Mouse (Mus musculus) intestine, embryonic 15.5 days (tissue): ENCODE measurements around the gene Ddx28. TPM values are rescaled to one million over a fixed set of nuclear protein-coding genes. Genes with fewer than 3 reads are reported as not detected.

Experiments used
- ATAC-seq: fragments of 200-750 bp; cut with Nextera tagmentation; 2 replicates; pipeline ENCODE4 v1.8.0; 2017; ENCODE audit warnings: moderate TSS enrichment, moderate library complexity
- H3K27ac ChIP-seq: fragments of 300-500 bp; sonication (generic); 2 replicates; pipeline ENCODE4 v1.5.1; 2015; ENCODE audit warnings: mild to moderate bottlenecking, inconsistent platforms
- H3K27me3 ChIP-seq: fragments of 300-500 bp; sonication (generic); replicated peaks from 2 replicates; pipeline ENCODE4 v1.6.1; 2015; ENCODE audit warnings: inconsistent platforms
- H3K36me3 ChIP-seq: fragments of 300-500 bp; sonication (generic); 2 replicates; pipeline ENCODE4 v1.6.1; 2015; ENCODE audit warnings: inconsistent platforms
- H3K4me1 ChIP-seq: fragments of 300-500 bp; sonication (generic); replicated peaks from 2 replicates; pipeline ENCODE4 v1.6.1; 2015; ENCODE audit warnings: inconsistent platforms
- H3K4me2 ChIP-seq: fragments of 300-500 bp; sonication (generic); replicated peaks from 2 replicates; pipeline ENCODE4 v1.6.1; 2015; ENCODE audit warnings: mild to moderate bottlenecking, inconsistent platforms
- H3K4me3 ChIP-seq: fragments of 300-500 bp; sonication (generic); replicated peaks from 2 replicates; pipeline ENCODE4 v1.5.1; 2015; ENCODE audit warnings: inconsistent platforms
- H3K9ac ChIP-seq: fragments of 300-500 bp; sonication (generic); 2 replicates; pipeline ENCODE4 v1.6.1; 2015; ENCODE audit warnings: inconsistent platforms
- H3K9me3 ChIP-seq: fragments of 300-500 bp; sonication (generic); 2 replicates; pipeline ENCODE4 v1.6.1; 2016; ENCODE audit warnings: inconsistent platforms
- WGBS: fragments of 180-500 bp; shearing (Covaris S2); methylation state at CpG from one replicate; pipeline ENCODE4 v1.1.7; 2015; 5-methylcytosine and 5-hydroxymethylcytosine counted together
- polyA plus RNA-seq: library from polyadenylated mRNA; unstranded; fragments of >200 nt; fragmentation: Nextera tagmentation; extraction: Ambion mirVana; gene quantifications from 2 replicates; pipeline ENCODE4 v1.2.1, GENCODE M21; 2015

The Ddx28 gene
- 14.2 and 15.5 TPM in 2 replicates for polyA plus RNA-seq

DNA sequence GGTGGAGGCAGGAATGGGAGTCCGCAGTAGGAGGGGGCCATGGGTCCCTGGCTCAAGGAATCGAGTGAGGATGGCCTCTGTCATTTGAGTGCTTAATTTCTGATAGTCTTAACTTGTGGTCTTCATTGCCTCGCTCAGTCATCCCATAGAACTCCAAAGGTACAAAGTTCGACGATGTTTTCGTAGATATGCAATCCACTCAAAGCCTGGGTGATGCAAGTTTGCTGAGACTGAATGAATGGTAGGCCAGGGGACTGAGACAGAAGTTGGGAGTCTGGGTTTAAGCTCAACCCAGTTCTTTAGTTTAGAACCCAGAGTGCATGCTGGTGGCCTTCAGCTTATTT is at the start of gene Ddx28:
Gene Ddx28 (minus strand): TSS at position 240 of the 344 bp plus-strand sequence.
- WGBS: 0% methylated on average over 6 of the region's 6 CpGs
- Histone ChIP-seq H3K27ac (peak within 1 kb of the TSS; percentile 72), H3K9me3 (no peaks in the 10 kb centered on the region), H3K36me3 (no peaks in the 10 kb centered on the region), H3K27me3 (no peaks in the 10 kb centered on the region), H3K4me1 (peaks cover 9% of the 10 kb centered on the region), H3K4me2 (peak within 1 kb of the TSS; percentile 98), H3K9ac (peak within 1 kb of the TSS; percentile 85), H3K4me3 (peak within 1 kb of the TSS; percentile 98)
- no peak for ATAC-seq

DNA sequence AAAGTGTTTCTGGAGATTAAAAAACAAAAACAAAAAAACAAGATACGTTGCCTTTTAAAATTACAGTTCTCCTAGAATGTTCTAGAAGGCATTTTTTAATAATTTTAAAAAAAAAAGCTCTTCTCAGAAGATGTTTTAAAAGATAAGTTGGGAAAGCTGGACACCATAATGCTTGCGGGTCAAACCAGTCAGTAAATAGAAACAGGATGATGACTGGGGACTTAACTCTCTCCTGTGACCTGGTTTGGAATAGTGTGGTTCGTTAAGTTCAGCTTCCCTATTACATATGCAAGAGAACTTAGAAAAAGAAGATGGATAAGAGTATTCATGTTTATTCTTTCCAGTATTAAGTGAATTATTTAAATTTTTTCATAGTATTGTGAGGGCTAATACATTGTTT is 48.8 kb upstream of the Ddx28 start:
- Histone ChIP-seq H3K9me3 (no peaks in the 10 kb centered on the region), H3K27me3 (no peaks in the 10 kb centered on the region), H3K4me1 (peaks cover 12% of the 10 kb centered on the region), H3K4me2 (peak overlapping the region; percentile 47), H3K4me3 (peak overlapping the region; percentile 79), H3K36me3 (no peaks in the 10 kb centered on the region), H3K9ac (0 out of 2 replicates have a peak overlapping the region, but pooled peaks have one; percentile 87), H3K27ac (no peak overlapping the region)
- WGBS: 3% methylated on average over 3 of the region's 3 CpGs
- no peak for ATAC-seq

DNA sequence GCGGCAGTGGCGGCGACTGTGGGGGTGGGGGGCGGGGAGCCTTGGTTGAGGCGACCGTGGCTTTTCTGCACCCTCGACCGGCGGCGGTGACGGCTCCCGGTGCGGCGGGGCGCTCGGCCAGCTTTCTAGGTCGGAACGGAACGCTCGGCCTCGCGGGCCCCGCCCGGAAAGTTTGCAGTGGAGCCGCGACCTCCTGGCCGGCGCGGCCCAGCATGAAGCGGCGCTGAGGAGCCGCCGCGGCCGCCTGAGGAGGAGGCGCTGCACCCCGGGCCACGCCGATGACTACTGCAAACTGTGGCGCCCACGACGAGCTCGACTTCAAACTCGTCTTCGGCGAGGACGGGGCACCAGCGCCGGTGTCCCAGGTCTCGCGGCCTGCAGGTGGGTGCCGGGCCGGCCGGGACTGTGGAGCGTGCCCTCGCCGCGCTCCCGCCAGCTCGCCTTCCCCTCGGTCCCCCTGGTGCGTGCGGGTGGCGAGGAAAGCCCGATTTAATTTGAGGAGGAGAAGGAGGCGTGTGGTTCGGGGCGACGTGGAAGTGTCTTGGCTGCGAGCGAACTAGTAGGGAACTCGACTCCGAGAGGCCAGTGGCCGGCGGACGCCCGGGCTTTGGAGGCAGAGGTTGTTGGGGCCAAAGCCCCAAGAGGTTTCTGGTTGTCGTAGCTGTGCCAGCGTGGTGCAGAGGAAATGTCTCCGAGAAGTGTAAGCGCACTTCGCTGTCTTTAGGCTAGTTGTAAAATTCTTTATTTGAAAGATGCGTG is 48.1 kb upstream of the Ddx28 start:
- H3K9ac ChIP-seq: peak overlapping the region; percentile 87
- H3K4me3 ChIP-seq: peak overlapping the region; percentile 79
- H3K4me1 ChIP-seq: peaks cover 17% of the 10 kb centered on the region
- H3K27me3 ChIP-seq: no peaks in the 10 kb centered on the region
- H3K4me2 ChIP-seq: peak overlapping the region; percentile 47
- ATAC-seq: peak; percentile 83
- peak overlapping the region; percentile 91 for H3K27ac ChIP-seq
- WGBS: under 1% methylated on average over 79 of the region's 83 CpGs
- H3K36me3 ChIP-seq: no peaks in the 10 kb centered on the region
- H3K9me3 ChIP-seq: no peaks in the 10 kb centered on the region

DNA sequence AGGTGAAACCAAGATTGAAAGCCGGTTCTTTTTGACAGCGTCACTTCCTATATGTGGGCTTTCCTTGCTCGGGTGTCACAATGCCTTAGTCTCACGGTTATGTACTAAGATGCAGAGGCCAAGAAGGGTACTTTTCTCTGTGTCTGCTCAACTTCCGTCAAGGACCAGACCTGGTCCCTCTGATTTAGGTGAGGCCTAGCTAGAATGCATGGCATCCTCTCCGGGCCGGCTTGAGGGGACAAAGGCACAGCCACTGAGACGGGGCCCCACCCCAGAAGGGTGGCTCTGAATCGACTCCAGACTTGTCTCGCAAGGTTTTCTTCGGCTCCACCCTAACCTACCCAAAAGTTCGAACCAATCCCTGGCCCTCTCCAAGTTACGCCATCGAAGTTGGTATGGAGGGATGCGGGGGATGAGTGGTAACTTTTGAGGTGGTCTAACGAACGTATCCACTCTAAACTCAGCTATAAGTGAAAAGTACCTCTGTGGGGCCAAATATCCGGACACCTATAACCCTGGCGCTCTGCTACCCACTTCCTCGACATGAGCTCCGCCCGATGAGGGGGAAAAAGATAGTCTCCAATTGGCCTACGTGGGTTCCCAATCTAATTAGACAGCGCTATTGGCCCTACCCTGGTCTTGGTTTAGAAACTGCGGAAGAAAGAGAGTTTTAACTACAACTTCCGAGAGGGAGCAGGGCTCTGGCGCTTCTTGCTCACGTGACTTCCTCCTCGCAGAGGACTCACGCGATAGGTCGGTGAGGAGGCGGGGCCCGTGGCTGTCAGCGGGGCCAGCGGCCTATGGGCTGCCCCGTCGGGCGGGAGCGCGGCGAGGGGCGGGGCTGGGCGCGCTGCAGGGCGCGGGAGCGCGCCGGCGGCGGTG is 47.3 kb upstream of the Ddx28 start, which contains the start of gene Nfatc3:
Gene Nfatc3 (plus strand): TSS at position 110 of the 882 bp plus-strand sequence.
- peak within 1 kb of the TSS; percentile 85 for H3K4me2 ChIP-seq
- peaks cover 17% of the 10 kb centered on the region for H3K4me1 ChIP-seq
- no peaks in the 10 kb centered on the region for H3K36me3 ChIP-seq
- peak within 1 kb of the TSS; percentile 91 for H3K27ac ChIP-seq
- H3K9ac ChIP-seq: peak within 1 kb of the TSS; percentile 87
- WGBS: 1% methylated on average over 49 of the region's 52 CpGs
- H3K4me3 ChIP-seq: peak within 1 kb of the TSS; percentile 79
- ATAC-seq: peak; percentile 97
- H3K27me3 ChIP-seq: no peaks in the 10 kb centered on the region
- H3K9me3 ChIP-seq: no peaks in the 10 kb centered on the region

DNA sequence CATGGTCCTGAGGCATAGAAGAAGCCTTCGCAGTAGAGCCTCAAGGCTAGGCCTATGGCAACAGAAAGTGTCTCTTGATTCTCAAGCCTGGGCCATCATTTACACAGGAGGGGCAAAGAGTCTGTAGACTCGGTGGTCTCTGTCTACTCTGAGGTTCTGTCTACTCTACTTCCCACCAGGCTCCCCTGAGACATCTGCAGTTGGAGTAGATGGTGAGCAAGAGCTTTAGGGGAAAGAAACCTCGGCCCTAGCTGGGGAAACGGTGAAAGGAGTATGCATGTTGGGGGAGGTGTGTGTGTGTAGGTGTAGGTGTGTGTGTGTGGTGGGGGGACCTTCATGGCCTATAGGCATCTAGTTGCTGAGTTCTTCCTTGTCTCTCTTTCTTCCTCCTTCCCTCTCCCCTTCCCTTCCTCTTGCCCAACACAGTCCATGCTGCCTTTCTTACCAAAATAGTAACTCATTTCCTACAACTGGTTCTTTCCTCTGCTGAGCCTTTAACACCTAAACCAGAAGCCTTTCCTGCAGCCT is 44.8 kb upstream of the Ddx28 start:
- Histone ChIP-seq H3K27ac (no peak overlapping the region), H3K9me3 (no peaks in the 10 kb centered on the region), H3K4me2 (no peak overlapping the region), H3K4me3 (no peak overlapping the region), H3K27me3 (no peaks in the 10 kb centered on the region), H3K36me3 (0 out of 2 replicates have a peak, but pooled peaks cover 6% of the 10 kb centered on the region), H3K9ac (no peak overlapping the region), H3K4me1 (peaks cover 16% of the 10 kb centered on the region)
- 90% methylated on average over 4 of the region's 4 CpGs for WGBS
- no peak for ATAC-seq

DNA sequence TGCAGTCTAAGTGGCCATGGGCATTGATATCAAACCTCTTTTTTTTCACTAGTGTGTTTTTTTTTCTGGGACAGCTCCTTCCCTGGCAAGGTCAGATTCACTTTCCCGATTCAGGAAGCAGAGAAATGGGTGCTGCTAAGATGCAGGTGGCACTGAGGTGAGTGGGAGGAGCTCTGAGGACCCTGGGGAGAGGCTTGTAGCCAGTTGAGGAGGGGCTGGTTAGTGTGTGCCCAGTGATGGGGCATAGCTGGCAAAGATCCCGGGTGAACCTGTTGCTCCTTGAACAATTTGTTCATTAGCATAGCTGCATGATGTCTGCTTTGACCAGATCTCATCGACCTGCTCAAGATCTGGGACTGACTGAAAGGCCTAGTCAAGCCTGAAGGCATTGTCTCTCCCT is 43.4 kb upstream of the Ddx28 start:
- WGBS: 42% methylated on average over 3 of the region's 3 CpGs
- no peaks in the 10 kb centered on the region for H3K9me3 ChIP-seq

DNA sequence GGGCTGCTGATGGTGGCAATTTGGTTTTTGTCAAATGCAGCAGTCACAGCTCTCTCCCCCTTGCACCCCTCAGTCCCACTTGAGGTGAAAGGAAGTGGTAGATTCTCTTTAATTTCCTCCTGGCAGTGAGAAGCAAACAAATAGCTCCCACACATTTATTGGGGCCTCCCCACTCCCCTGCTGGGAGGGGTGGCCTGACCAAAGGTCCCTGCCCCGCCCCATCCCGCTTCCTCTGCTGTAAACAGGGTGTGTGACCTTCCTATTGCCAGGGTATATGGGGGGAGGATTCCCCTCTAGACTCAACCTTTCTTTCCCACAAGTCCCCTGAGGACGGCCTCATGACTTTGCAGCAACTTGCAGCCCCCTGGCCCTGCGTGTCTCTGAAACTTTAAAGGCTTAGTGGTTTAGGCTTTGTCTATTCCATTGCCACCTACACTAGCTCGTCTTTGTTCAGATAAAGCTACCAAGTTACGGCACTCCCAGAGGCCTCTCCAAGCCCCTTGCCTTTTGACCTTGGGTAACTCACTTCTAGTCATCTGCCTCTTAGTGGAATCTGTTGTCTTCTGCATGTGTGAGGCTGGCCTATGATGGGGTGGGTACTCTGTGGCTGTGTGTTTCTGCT is 42.6 kb upstream of the Ddx28 start:
- ATAC-seq: peak; percentile 88
- H3K27ac ChIP-seq: peak overlapping the region; percentile 79
- H3K9me3 ChIP-seq: no peaks in the 10 kb centered on the region
- H3K27me3 ChIP-seq: no peaks in the 10 kb centered on the region
- H3K9ac ChIP-seq: no peak overlapping the region
- H3K4me2 ChIP-seq: peak overlapping the region; percentile 41
- 39% methylated on average over 6 of the region's 6 CpGs for WGBS
- H3K36me3 ChIP-seq: 0 out of 2 replicates have a peak, but pooled peaks cover 6% of the 10 kb centered on the region
- no peak overlapping the region for H3K4me3 ChIP-seq
- peaks cover 16% of the 10 kb centered on the region for H3K4me1 ChIP-seq

More for the DNA sequence above, 43.4 kb upstream of the Ddx28 start:
- Histone ChIP-seq H3K27me3 (no peaks in the 10 kb centered on the region), H3K27ac (peak overlapping the region; percentile 79), H3K9ac (no peak overlapping the region), H3K4me2 (0 out of 2 replicates have a peak overlapping the region, but pooled peaks have one; percentile 41), H3K36me3 (0 out of 2 replicates have a peak, but pooled peaks cover 6% of the 10 kb centered on the region), H3K4me3 (no peak overlapping the region), H3K4me1 (peaks cover 16% of the 10 kb centered on the region)
- ATAC-seq: no peak

DNA sequence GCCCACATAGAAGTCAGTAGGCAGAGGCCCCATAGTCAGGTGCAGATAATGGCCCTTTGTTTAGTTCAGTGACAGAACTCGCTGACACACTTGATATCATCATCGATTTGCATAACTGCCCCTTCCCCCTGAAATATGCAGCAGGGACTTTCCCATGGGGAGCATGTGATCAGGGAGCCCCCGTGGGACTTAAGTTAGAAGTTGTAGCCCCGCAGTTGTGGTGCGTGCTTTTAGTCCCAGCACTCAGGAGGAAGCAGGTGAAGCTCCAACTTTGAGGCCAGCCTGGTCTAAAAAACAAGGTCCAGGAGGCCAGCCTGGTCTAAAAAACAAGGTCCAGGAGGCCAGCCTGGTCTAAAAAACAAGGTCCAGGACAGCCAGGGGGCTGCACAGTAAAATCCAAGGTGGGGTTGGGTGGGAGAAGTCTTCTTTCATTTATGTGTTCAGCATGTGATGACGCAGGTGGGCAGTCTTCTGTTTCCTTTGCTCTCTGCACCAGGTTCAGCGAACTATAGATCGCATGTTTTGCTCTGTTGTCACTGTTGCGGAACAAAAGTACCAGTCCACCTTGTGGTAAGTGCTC is 40.9 kb upstream of the Ddx28 start:
- Histone ChIP-seq H3K36me3 (0 out of 2 replicates have a peak, but pooled peaks cover 6% of the 10 kb centered on the region), H3K4me2 (no peak overlapping the region), H3K27me3 (no peaks in the 10 kb centered on the region), H3K4me1 (peaks cover 11% of the 10 kb centered on the region), H3K4me3 (no peak overlapping the region), H3K27ac (peak overlapping the region; percentile 79; the same call in 1 of the 2 replicates), H3K9me3 (no peaks in the 10 kb centered on the region), H3K9ac (no peak overlapping the region)
- no peak for ATAC-seq
- 76% methylated on average over 9 of the region's 9 CpGs for WGBS

DNA sequence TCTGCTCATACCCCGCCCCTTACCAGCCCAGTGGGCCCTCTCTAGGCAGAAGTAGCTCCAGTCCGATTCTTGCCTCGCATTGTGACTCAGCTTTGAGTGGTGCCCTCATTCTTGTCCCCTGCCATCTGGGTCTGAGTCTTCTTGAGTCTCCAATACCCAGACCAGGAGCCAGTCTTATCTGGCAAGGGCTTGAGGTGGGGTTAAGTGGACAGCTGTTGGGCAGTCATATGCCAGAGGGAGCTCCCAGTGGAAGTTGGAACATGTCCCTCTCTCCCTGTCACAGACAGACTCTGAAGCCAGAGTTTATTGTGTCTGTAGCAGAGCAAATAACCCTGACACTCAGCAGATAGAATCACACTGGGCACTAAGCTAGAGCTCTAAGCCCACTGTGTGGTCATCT is 39.4 kb upstream of the Ddx28 start:
- H3K9ac ChIP-seq: no peak overlapping the region
- no peaks in the 10 kb centered on the region for H3K9me3 ChIP-seq
- peaks cover 11% of the 10 kb centered on the region for H3K4me1 ChIP-seq
- no peak overlapping the region for H3K4me3 ChIP-seq
- H3K36me3 ChIP-seq: 0 out of 2 replicates have a peak, but pooled peaks cover 6% of the 10 kb centered on the region
- no peak overlapping the region for H3K4me2 ChIP-seq
- WGBS: 96% methylated on average over 3 of the region's 3 CpGs
- no peaks in the 10 kb centered on the region for H3K27me3 ChIP-seq
- ATAC-seq: no peak
- no peak overlapping the region for H3K27ac ChIP-seq

DNA sequence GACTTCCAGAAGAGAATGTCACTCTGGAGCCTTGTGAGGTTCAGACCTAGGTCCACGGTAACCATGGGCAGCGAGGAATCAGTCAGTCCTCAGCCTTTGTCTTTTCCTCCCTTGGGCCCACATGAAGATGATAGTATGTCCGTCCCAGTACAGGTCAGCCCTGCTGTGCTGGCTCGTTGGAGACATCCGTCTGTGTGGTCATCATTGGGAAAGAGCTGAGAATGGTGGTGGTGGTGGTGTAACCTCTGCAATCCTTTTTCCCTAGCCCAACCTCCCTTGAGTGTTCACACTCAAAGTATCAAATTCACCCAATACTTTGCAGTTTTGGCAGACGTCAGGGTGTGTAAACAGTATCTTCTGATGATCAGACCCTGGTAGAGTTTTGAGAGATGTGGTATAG is 38.2 kb upstream of the Ddx28 start:
- Histone ChIP-seq H3K4me3 (no peak overlapping the region), H3K27me3 (no peaks in the 10 kb centered on the region), H3K4me1 (peaks cover 7% of the 10 kb centered on the region), H3K4me2 (no peak overlapping the region), H3K27ac (no peak overlapping the region), H3K9ac (no peak overlapping the region), H3K36me3 (0 out of 2 replicates have a peak, but pooled peaks cover 9% of the 10 kb centered on the region), H3K9me3 (no peaks in the 10 kb centered on the region)
- WGBS: 91% methylated on average over 6 of the region's 6 CpGs
- no peak for ATAC-seq

DNA sequence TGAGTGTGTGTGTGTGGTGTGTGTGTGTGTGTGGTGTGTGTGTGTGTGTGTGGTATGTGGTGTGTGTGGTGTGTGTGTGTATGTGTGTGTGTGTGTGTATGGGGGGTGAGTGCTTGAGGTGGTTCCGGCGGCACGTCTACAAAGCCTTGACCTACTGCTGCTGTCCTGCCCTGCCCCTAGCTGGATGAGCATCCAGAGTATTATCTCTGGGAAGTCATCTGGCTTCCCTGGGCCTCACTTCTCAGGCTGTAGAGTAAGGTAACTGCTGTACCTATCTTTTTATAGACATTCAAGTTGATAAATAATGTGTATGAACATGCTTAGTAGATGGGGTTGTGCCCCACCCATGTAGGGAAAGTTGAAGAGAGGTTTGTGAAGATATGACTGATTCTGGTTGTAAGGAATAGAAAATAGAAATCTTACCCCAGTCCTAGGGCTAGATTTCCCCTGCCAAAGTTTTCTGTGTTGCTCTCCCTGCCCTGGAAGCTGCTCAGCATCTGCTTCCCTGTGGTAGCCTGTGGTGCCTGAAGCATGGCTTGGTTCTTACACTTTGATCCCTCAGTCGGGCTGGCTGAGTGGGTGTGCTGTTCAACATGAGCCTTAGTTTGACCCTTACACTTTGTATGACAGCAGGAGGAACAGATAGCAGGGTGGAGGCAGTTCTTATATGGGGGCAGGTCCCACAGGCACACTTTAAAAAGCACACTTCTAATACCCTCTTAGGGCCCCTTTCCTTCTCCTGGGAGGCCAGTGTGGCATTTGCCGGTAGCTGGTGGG is 36.4 kb upstream of the Ddx28 start:
- Histone ChIP-seq H3K9ac (no peak overlapping the region), H3K36me3 (0 out of 2 replicates have a peak, but pooled peaks cover 7% of the 10 kb centered on the region), H3K4me1 (0 out of 2 replicates have a peak, but pooled peaks cover 3% of the 10 kb centered on the region), H3K27ac (peak overlapping the region; percentile 36; the same call in 1 of the 2 replicates), H3K27me3 (no peaks in the 10 kb centered on the region), H3K4me3 (no peak overlapping the region), H3K4me2 (no peak overlapping the region), H3K9me3 (no peaks in the 10 kb centered on the region)
- 63% methylated on average over 5 of the region's 5 CpGs for WGBS
- ATAC-seq: peak; percentile 85
